Mouse (Mus musculus) heart, adult 2 months (tissue): ENCODE results near the gene Olfr71.

Experiments used
- CTCF ChIP-seq: fragments of 200-600 bp; IDR thresholded peaks from 2 replicates; pipeline ENCODE4 v1.8.1; 2022; ENCODE audit warnings: antibody characterized with exemption, mild to moderate bottlenecking, moderate library complexity
- POLR2A ChIP-seq: fragments of 200-500 bp; IDR thresholded peaks from 2 replicates; pipeline ENCODE4 v1.6.1; 2011; ENCODE audit warnings: mild to moderate bottlenecking, low read depth, low read length, control low read depth; ENCODE audit not compliant: insufficient read depth

- TF ChIP-seq CTCF (no peak), POLR2A (no peak)
These were observed 31.5 kb downstream of the Olfr71 start for GRCm38 (mm10) chr4:43678541-43678940.
